Mouse (Mus musculus) stomach, postnatal 0 days (tissue): ENCODE measurements around the gene Lrch1.

Experiments
- CTCF ChIP-seq: IDR thresholded peaks from 2 replicates; pipeline ENCODE4 v1.5.1; 2016; ENCODE audit warnings: antibody characterized with exemption, low read depth, mild to moderate bottlenecking, moderate library complexity
- EP300 ChIP-seq: optimal IDR thresholded peaks from 2 replicates; pipeline ENCODE3; 2016; ENCODE audit warnings: antibody characterized with exemption

DNA sequence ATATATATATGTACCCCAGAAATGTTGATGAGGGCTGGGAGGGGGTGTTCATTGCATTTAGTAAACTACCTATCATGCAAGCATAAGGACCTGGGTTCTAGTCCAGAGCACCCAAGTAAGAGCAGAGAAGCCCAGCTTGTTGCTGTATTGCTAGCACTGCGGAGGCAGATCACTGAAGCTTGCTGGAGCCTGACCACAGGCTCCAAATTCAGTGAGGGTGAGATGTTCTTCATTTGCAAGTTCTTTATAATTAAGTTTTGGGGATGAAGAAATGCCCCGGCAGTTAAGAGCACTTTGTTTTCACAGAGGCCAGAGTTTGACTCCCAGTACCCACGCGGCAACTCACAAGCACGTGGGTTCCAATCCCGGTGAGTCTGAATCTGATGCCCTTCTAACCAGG, 12.6 kb downstream of the Lrch1 start:
- no peak for TF ChIP-seq CTCF
- TF ChIP-seq EP300, result no peak
